Comparison of ENCODE assay signal across 21 mouse cellular contexts in genomic region chr17:48807905-48808304, GRCm38 (mm10).
"Had no signal": no experiment of that assay in that cellular context is flagged by ENCODE, and none has a peak within 500 bp of the region (broad histone marks: within the 10 kb centered on the region; RNA-seq: fewer than 3 reads in every experiment).

No protein-coding gene starts in this region.

- H3K9me3 ChIP-seq: intestine, embryonic 15.5 days; limb, embryonic 12.5 days; limb, embryonic 15.5 days had no signal

- H3K36me3 ChIP-seq: intestine, embryonic 15.5 days; limb, embryonic 12.5 days; limb, embryonic 15.5 days had no signal

- H3K4me3 ChIP-seq: intestine, embryonic 15.5 days; limb, embryonic 12.5 days; limb, embryonic 15.5 days; myocyte had no signal

- H3K27me3 ChIP-seq: intestine, embryonic 15.5 days; limb, embryonic 12.5 days; limb, embryonic 15.5 days had no signal

- ATAC-seq: intestine, embryonic 15.5 days; liver, postnatal 0 days; lung, postnatal 0 days had no signal

- H3K4me1 ChIP-seq: intestine, embryonic 15.5 days; limb, embryonic 12.5 days; limb, embryonic 15.5 days had no signal

- H3K4me2 ChIP-seq: intestine, embryonic 15.5 days; limb, embryonic 12.5 days; limb, embryonic 15.5 days; liver, embryonic 11.5 days; lung, embryonic 14.5 days had no signal

- H3K27ac ChIP-seq: intestine, embryonic 15.5 days; limb, embryonic 12.5 days; limb, embryonic 15.5 days; liver, embryonic 14.5 days; macrophage; stomach, postnatal 0 days had no signal

- DNase-seq: kidney, adult 11 months; kidney, postnatal 14 days; kidney, postnatal 4 days; left cerebral cortex, postnatal 4 days; liver, postnatal 0 days; lung, embryonic 14.5 days; right cerebral cortex, adult 18-20 months; right cerebral cortex, postnatal 14 days; right cerebral cortex, postnatal 4 days; thymus, adult 2 months; thymus, postnatal 14 days; thymus, postnatal 4 days had no signal

- H3K9ac ChIP-seq: intestine, embryonic 15.5 days; limb, embryonic 12.5 days; limb, embryonic 15.5 days; liver, embryonic 14.5 days; liver, postnatal 0 days; lung, embryonic 14.5 days had no signal
